Mouse (Mus musculus): ENCODE data around the gene Chad. TPM values are rescaled to one million over a fixed set of nuclear protein-coding genes. Genes with fewer than 3 reads are reported as not detected.

The Chad gene
- 1 to 10 TPM in 1 of 2 experiments, under 1 TPM in 1; 0.83 to 1.2 TPM for polyA plus RNA-seq (2017; shearing (Covaris generic))

DNA sequence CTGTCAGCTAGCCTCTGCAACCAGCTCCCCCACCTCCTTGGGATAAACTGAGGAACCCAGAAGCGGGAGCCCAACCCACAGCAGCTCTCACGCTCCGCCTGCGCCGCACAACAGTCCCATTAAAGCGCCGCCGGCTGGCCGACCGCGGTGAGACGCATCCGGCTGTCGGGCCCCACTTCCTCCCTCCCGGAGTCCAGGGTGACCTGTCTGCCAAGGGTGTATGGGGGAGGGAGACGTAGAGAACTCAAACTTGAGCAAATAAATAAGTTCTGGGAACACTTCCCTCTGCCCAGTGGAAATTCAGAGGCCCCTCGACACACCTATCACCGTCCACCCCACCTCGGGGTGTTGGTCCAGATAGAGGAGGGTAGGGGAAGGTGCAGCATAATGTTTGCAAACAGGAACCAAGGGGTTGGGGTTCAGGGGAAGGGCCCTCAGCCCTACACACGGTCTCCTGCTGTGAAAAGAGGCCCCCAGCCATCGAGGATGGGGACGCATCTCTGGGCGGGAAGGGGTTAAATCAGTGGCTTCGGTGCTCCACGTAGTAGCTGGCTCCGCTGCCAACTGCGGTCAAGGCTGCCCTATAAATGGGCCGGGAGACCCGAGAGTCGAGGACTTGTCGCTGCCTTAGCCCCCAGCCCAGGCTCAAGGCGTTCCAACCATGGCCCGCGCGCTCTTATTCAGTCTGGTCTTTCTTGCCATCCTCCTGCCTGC, at the start of gene Chad:
Gene Chad, plus strand, starts transcription at position 611 of the 714 bp plus-strand sequence.

DNA sequence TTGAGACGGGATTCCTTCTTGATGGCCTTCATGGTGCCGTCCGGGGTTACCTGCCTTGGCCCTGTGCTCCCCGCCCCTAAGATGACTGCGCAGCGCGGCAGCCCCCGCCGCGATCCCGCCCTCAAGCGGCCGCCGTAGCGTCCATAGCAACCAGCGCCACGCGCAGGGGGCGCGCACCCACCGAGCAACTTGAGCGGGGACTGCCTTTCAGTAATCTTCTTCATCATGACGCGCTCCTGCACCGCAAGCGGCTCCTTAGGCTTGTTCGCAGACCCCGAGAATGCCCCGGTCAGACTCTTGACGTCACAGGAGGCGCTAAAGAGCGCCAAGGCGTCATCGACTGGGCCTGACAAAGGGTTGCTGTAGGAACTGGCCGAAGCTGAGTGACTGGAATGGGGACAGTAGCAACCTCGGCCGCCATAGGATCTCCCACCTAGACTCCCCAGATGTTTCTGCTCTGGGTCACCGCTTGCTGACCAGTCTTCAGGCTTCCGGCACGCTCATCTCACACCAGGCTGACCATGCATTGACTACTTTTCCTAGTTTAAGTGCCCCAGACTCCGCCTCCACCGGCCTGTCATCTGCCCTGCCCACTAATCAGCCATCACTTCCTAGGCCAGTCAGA, 43.5 kb upstream of the Chad start, which contains the start of gene Mycbpap:
Gene Mycbpap, minus strand, starts transcription at position 524 of the 625 bp plus-strand sequence.

DNA sequence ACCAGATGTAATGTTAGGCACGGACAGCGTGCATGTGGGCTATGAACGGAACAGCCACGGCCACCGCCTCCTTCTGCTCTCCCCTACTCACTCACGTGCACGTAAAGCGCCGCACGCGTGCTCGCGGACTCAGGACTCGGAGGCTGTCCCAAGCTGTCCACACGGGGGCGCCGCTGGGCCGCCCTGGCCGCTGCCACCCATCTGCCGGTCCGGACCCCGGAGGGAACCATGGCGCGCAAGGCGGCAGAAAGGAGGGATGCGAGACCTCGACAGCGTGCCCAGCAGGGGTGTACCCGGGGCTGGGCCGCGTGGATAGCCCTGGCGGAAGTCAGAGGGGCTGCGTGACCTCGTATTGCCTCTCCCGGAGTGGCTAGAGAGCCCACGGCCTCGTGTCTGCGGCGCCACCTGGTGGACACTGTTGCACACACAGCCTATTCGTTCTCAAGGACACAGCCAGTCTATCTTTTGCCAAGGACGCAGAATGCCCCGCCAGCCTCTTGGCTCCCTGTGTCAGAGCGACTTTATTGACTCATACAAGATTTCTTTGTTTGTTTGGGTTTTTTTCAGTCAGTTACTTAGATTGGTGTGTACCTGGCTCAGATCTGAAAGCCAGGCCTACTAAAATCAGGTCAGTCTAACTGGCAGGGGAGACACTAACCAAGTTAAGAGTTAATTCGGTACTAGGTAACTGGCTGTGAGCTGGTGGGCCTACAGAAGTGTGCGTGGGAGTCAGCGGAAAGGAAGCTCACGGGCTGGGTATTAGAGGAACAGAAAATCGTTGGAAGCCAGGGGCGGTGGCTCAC, 15.8 kb upstream of the Chad start, which contains the start of gene Rsad1:
Gene Rsad1, minus strand, starts transcription at position 368 of the 803 bp plus-strand sequence.

DNA sequence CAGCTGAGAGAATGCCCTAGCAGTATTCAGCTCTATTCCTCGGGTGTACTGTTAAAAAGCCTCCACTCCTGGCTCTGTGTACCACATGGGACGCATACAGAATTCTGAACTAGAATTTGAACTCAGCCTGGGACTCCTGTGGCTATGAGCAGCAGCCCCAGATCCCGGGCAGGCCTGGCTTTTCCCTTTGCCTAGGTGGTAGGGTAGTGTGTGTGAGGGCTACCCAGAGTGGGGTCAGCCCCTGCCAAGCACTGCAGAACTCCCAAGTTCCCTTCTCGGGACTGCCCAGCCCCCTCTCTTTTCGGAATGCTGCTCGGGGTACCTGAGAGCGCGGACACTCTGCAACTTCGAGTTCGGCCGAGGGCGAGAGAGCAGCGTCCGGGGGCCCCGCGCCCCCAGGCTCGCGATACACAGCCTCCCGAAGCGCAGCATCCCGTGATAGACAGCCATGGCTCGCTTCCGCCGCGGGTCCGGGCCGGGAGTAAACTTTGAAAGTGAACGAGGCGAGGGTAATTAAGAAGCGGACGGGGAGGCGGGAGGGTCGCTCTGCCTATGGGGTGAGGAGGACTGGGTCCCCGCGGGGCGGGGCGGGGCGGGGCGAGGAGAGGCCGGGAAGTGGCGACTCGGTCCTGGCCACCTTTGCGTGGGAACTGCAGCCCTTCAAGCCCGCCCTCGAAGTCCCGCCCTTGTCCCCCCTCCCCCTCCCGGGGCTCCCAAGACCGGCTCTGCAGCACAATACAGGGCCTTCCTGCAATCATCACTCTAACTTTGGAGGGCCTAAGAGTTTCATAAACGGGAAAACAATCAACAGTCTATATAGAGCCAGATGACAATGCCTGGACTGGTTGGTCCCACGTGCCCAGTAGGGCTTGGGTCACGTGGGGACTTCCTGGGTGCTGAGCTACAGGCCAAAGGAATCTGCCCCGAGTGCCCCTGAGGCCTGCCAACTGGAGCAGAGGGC, 36.8 kb downstream of the Chad start, which contains the start of gene Acsf2:
Gene Acsf2, minus strand, starts transcription at position 551 of the 961 bp plus-strand sequence.

Other genes starting within 250 kb of the Chad start
- 10 to 100 TPM; 84.5 to 86.3 TPM for gene Luc7l3, start 243.1 kb upstream of the Chad start, polyA plus RNA-seq (2017; shearing (Covaris generic))
- gene Ankrd40, start 237.0 kb upstream of the Chad start, polyA plus RNA-seq (2017; shearing (Covaris generic)), result 10 to 100 TPM; 52.0 to 56.5 TPM
- 1 to 10 TPM; 4.2 to 9.9 TPM for gene Abcc3, start 172.1 kb upstream of the Chad start, polyA plus RNA-seq (2017; shearing (Covaris generic))
- under 1 TPM; 0.19 to 0.24 TPM for gene Cacna1g, start 90.8 kb upstream of the Chad start, polyA plus RNA-seq (2017; shearing (Covaris generic))
- under 1 TPM in 1 of 2 experiments, not detected in 1; 0.36 TPM for gene Spata20, start 78.9 kb upstream of the Chad start, polyA plus RNA-seq (2017; shearing (Covaris generic))
- under 1 TPM; 0.43 to 0.54 TPM for gene Epn3, start 65.1 kb upstream of the Chad start, polyA plus RNA-seq (2017; shearing (Covaris generic))
- under 1 TPM; 0.29 to 0.74 TPM for gene Mycbpap, start 43.3 kb upstream of the Chad start, polyA plus RNA-seq (2017; shearing (Covaris generic))
- 1 to 10 TPM; 3.3 to 4.2 TPM for gene Rsad1, start 15.8 kb upstream of the Chad start, polyA plus RNA-seq (2017; shearing (Covaris generic))
- 1 to 10 TPM; 4.8 to 6.3 TPM for gene Acsf2, start 36.8 kb downstream of the Chad start, polyA plus RNA-seq (2017; shearing (Covaris generic))
- 10 to 100 TPM; 55.9 to 61.2 TPM for gene Lrrc59, start 64.7 kb downstream of the Chad start, polyA plus RNA-seq (2017; shearing (Covaris generic))
- 10 to 100 TPM; 49.9 to 60.9 TPM for gene Mrpl27, start 88.7 kb downstream of the Chad start, polyA plus RNA-seq (2017; shearing (Covaris generic))
- 1 to 10 TPM in 1 of 2 experiments, under 1 TPM in 1; 0.99 to 1.3 TPM for gene Eme1, start 88.9 kb downstream of the Chad start, polyA plus RNA-seq (2017; shearing (Covaris generic))
- gene Xylt2, start 112.5 kb downstream of the Chad start, polyA plus RNA-seq (2017; shearing (Covaris generic)), result 10 to 100 TPM; 28.2 to 71.6 TPM
- gene Gm11541, start 139.5 kb downstream of the Chad start, polyA plus RNA-seq (2017; shearing (Covaris generic)), result under 1 TPM in 1 of 2 experiments, not detected in 1; 0.28 TPM
- not detected for gene Cdc34b, start 176.7 kb downstream of the Chad start, polyA plus RNA-seq (2017; shearing (Covaris generic))
- gene Tmem92, start 217.7 kb downstream of the Chad start, polyA plus RNA-seq (2017; shearing (Covaris generic)), result under 1 TPM; 0.14 to 0.86 TPM